Mouse (Mus musculus) limb, embryonic 13.5 days (tissue): ENCODE data around the gene Gp5. TPM values are rescaled to one million over a fixed set of nuclear protein-coding genes. Genes with fewer than 3 reads are reported as not detected.
A peak's percentile ranks its signal among the peaks of the same experiment; 100 is the strongest.

ENCODE experiments used
- ATAC-seq: fragments of 200-750 bp; cut with Nextera tagmentation; 2 replicates; pipeline ENCODE4 v1.8.0; 2017; ENCODE audit warnings: low read depth, moderate number of reproducible peaks, moderate TSS enrichment; ENCODE audit not compliant: low FRiP score
- H3K27ac ChIP-seq: fragments of 300-500 bp; sonication (generic); 2 replicates; pipeline ENCODE4 v1.5.1; 2015; ENCODE audit warnings: inconsistent platforms, mild to moderate bottlenecking, moderate library complexity
- H3K27me3 ChIP-seq: fragments of 300-500 bp; sonication (generic); 2 replicates; pipeline ENCODE4 v1.6.1; 2015; ENCODE audit warnings: mild to moderate bottlenecking, inconsistent platforms
- H3K36me3 ChIP-seq: fragments of 300-500 bp; sonication (generic); 2 replicates; pipeline ENCODE4 v1.6.1; 2015; ENCODE audit warnings: inconsistent platforms, mild to moderate bottlenecking, moderate library complexity
- H3K4me1 ChIP-seq: fragments of 300-500 bp; sonication (generic); 2 replicates; pipeline ENCODE4 v1.6.1; 2015; ENCODE audit warnings: inconsistent platforms
- H3K4me2 ChIP-seq: fragments of 300-500 bp; sonication (generic); replicated peaks from 2 replicates; pipeline ENCODE4 v1.6.1; 2015; ENCODE audit warnings: inconsistent platforms, mild to moderate bottlenecking, moderate library complexity
- H3K4me3 ChIP-seq: fragments of 300-500 bp; sonication (generic); 2 replicates; pipeline ENCODE4 v1.5.1; 2015; ENCODE audit warnings: moderate library complexity, mild to moderate bottlenecking, inconsistent platforms
- H3K9ac ChIP-seq: fragments of 300-500 bp; sonication (generic); 2 replicates; pipeline ENCODE4 v1.6.1; 2015; ENCODE audit warnings: mild to moderate bottlenecking, inconsistent platforms
- H3K9me3 ChIP-seq: fragments of 300-500 bp; sonication (generic); 2 replicates; pipeline ENCODE4 v1.6.1; 2016; ENCODE audit warnings: inconsistent platforms
- WGBS: fragments of 180-500 bp; shearing (Covaris S2); methylation state at CpG from one replicate; pipeline ENCODE4 v1.1.7; 2015; 5-methylcytosine and 5-hydroxymethylcytosine counted together
- polyA plus RNA-seq: library from polyadenylated mRNA; unstranded; fragments of >200 nt; fragmentation: Nextera tagmentation; extraction: Ambion mirVana; gene quantifications from 2 replicates; pipeline ENCODE4 v1.2.1, GENCODE M21; 2015

Gene Gp5
- polyA plus RNA-seq, 1 experiment from 2014 or later = 0.76 TPM

GRCm38 (mm10) chr16:30299711-30300277, 10.8 kb downstream of the Gp5 start:
- WGBS = 62% methylated on average over 10 of the region's 10 CpGs
- no peaks in the 10 kb centered on the region for H3K4me1 ChIP-seq
- no peak overlapping the region for H3K4me2 ChIP-seq
- H3K27me3 ChIP-seq = peaks cover 34% of the 10 kb centered on the region
- no peak for ATAC-seq
- H3K9ac ChIP-seq = no peak overlapping the region
- no peaks in the 10 kb centered on the region for H3K9me3 ChIP-seq
- no peak overlapping the region for H3K27ac ChIP-seq
- H3K4me3 ChIP-seq = no peak overlapping the region
- no peaks in the 10 kb centered on the region for H3K36me3 ChIP-seq

GRCm38 (mm10) chr16:30297450-30297849, 13.1 kb downstream of the Gp5 start:
- H3K9me3 ChIP-seq = no peaks in the 10 kb centered on the region
- ATAC-seq = no peak
- no peak overlapping the region for H3K4me2 ChIP-seq
- H3K36me3 ChIP-seq = no peaks in the 10 kb centered on the region
- 0 out of 2 replicates have a peak, but pooled peaks cover 12% of the 10 kb centered on the region for H3K27me3 ChIP-seq
- 82% methylated on average over 7 of the region's 7 CpGs for WGBS
- no peak overlapping the region for H3K27ac ChIP-seq
- H3K4me3 ChIP-seq = no peak overlapping the region
- no peak overlapping the region for H3K9ac ChIP-seq
- no peaks in the 10 kb centered on the region for H3K4me1 ChIP-seq

- no peaks in the 10 kb centered on the region for H3K36me3 ChIP-seq
- no peak overlapping the region for H3K9ac ChIP-seq
- H3K27ac ChIP-seq = no peak overlapping the region
- H3K4me2 ChIP-seq = no peak overlapping the region
- no peaks in the 10 kb centered on the region for H3K4me1 ChIP-seq
- WGBS = 90% methylated on average over 11 of the region's 11 CpGs
- H3K27me3 ChIP-seq = 0 out of 2 replicates have a peak, but pooled peaks cover 10% of the 10 kb centered on the region
- ATAC-seq = no peak
- H3K4me3 ChIP-seq = no peak overlapping the region
- no peaks in the 10 kb centered on the region for H3K9me3 ChIP-seq
Observed at GRCm38 (mm10) chr16:30296601-30297275, 13.8 kb downstream of the Gp5 start.

GRCm38 (mm10) chr16:30295106-30295505, 15.5 kb downstream of the Gp5 start:
- WGBS = 91% methylated on average over 7 of the region's 7 CpGs
- Histone ChIP-seq H3K9ac (no peak overlapping the region), H3K4me2 (no peak overlapping the region), H3K4me1 (no peaks in the 10 kb centered on the region), H3K27me3 (0 out of 2 replicates have a peak, but pooled peaks cover 7% of the 10 kb centered on the region), H3K9me3 (no peaks in the 10 kb centered on the region), H3K36me3 (no peaks in the 10 kb centered on the region), H3K4me3 (no peak overlapping the region), H3K27ac (no peak overlapping the region)
- no peak for ATAC-seq

DNA sequence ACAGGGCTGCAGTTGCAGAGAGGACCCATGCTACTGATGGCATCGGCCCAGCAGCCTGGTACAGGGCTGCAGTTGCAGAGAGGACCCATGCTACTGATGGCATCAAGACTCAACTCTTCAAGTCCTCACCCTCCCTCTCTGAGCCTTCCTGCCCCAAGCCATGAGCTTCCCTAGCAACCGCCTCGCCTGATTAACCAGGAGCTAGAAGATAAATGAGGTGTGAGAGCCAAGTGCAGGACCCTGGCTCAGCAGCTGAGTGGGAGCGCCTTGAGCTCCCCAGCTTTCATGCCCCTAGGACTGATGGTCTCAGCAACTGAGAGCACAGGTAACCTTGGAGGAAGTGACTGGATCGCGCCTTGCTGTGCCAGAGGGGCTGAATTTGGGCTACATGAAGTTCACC, 20.1 kb downstream of the Gp5 start:
- WGBS = 68% methylated on average over 6 of the region's 6 CpGs
- Histone ChIP-seq H3K4me1 (peaks cover 4% of the 10 kb centered on the region; the same call in 1 of the 2 replicates), H3K9ac (no peak overlapping the region), H3K4me2 (no peak overlapping the region), H3K9me3 (no peaks in the 10 kb centered on the region), H3K36me3 (no peaks in the 10 kb centered on the region), H3K27me3 (0 out of 2 replicates have a peak, but pooled peaks cover 3% of the 10 kb centered on the region), H3K4me3 (no peak overlapping the region), H3K27ac (no peak overlapping the region)
- ATAC-seq = no peak

GRCm38 (mm10) chr16:30285701-30286100, 24.9 kb downstream of the Gp5 start:
- Histone ChIP-seq H3K4me3 (no peak overlapping the region), H3K4me2 (no peak overlapping the region), H3K27me3 (peaks cover 30% of the 10 kb centered on the region), H3K4me1 (peaks cover 35% of the 10 kb centered on the region), H3K9ac (no peak overlapping the region), H3K9me3 (no peaks in the 10 kb centered on the region), H3K36me3 (no peaks in the 10 kb centered on the region), H3K27ac (no peak overlapping the region)
- 45% methylated on average over 4 of the region's 4 CpGs for WGBS
- ATAC-seq = no peak

DNA sequence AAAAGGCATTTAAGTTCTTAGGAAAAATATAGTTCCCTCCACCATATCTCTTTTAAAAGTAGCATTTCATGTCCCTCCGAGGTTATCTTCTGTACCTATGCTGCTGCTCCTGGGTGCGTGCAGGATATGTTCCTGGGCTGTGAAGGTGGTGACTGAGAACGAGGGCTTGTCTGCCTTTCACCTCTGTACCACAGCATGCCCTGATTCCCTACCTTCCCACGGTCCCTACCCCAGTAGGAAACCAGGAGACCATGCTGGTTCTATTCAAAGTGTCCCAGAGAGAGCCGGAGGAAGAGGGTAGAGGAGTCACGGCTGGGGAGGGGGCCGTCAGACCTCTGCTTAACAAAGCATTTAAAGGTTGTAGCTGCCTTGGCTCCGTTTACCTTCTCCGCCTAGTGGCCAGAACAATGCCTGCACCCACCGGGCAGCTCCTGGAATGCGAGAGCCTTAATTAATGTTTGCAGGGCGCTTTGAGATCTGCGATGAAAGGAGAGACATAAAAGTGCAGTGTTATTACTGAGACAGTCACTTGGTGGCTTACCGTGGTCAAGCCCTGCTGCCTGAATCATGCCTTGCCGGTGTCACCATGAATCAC, 26.7 kb downstream of the Gp5 start:
- H3K4me3 ChIP-seq = peak overlapping the region; percentile 11
- H3K4me2 ChIP-seq = peak overlapping the region; percentile 73
- H3K36me3 ChIP-seq = no peaks in the 10 kb centered on the region
- no peak for ATAC-seq
- no peak overlapping the region for H3K27ac ChIP-seq
- H3K9ac ChIP-seq = no peak overlapping the region
- no peaks in the 10 kb centered on the region for H3K9me3 ChIP-seq
- 4% methylated on average over 15 of the region's 15 CpGs for WGBS
- H3K4me1 ChIP-seq = peaks cover 41% of the 10 kb centered on the region
- peaks cover 30% of the 10 kb centered on the region for H3K27me3 ChIP-seq

DNA sequence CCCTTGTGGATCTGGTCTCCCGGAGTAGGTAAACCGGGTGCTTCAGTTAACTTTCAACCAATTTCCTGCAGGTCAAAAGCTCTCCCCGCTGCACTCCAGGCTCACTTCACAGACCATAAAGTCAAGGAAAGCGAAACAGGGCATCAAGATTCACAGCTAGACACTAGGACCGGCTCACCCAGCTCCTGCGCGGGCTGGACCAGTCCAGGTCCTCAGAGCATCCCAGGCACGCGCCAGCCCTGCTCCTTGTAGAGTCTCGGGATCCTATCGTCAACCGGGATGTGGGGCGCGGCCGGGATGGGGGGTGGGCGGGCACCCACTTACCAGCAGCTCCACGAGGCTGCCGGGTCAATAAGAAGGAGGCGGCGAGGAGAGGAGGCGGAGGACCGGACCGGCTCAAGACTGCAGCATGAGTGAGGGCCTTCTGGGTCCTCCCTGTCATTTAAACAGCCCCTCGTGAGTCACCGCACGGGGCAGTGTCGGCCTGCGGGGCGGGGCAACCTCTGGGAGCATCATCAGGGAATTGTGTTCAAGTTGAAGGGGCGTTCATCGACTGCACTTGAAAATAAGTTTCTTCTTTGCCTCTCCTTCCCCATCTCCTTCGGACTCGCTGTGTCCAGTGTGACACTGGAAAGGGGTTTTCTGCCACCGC, 27.6 kb downstream of the Gp5 start, which contains the start of gene Lrrc15:
Lrrc15 (minus strand) TSS at position 413 of the 652 bp plus-strand sequence.
- peaks cover 30% of the 10 kb centered on the region for H3K27me3 ChIP-seq
- no peaks in the 10 kb centered on the region for H3K9me3 ChIP-seq
- H3K4me1 ChIP-seq = peaks cover 47% of the 10 kb centered on the region
- no peak for ATAC-seq
- H3K9ac ChIP-seq = peak within 1 kb of the TSS; percentile 61
- H3K4me2 ChIP-seq = peak within 1 kb of the TSS; percentile 73
- H3K4me3 ChIP-seq = peak within 1 kb of the TSS; percentile 38
- 4% methylated on average over 34 of the region's 34 CpGs for WGBS
- no peaks in the 10 kb centered on the region for H3K36me3 ChIP-seq
- no peak within 1 kb of the TSS for H3K27ac ChIP-seq

DNA sequence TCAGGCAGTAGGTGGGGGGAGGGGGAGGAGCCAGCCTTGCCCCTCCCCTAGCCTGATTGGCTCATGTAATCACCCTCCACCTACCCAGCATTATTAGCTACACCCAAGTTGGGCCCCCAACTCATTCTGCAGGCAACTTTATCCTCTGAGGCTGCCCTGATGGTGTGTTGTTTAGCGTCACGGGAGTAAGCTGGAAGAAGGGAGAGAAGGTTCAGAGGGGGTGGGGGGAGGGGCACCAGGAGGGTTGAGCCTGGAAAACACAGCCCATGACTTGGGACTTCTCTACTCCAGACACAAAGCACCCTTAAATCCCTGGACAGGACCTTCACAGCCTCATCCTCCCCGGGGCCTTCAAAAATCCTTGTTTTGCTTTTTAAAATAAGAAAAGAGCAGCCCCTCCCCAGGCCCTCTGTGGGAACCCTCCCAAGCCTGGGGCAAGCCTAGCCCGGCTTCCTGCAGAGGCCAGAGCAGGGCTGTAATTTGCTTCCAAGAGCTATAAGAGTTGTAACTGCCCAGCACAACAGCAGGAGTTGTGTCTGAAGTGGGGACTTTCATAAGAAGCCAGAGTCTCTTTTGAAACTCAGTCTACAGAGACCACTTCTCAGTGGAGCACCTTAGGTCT, 29.8 kb downstream of the Gp5 start:
- H3K36me3 ChIP-seq = no peaks in the 10 kb centered on the region
- WGBS = 0% methylated on average over 4 of the region's 4 CpGs
- ATAC-seq = 0 out of 2 replicates have a peak, but pooled peaks have one; percentile 10
- H3K4me3 ChIP-seq = no peak overlapping the region
- H3K4me2 ChIP-seq = peak overlapping the region; percentile 34
- H3K9me3 ChIP-seq = no peaks in the 10 kb centered on the region
- peaks cover 56% of the 10 kb centered on the region for H3K4me1 ChIP-seq
- H3K9ac ChIP-seq = 0 out of 2 replicates have a peak overlapping the region, but pooled peaks have one; percentile 8
- H3K27ac ChIP-seq = no peak overlapping the region
- H3K27me3 ChIP-seq = peaks cover 30% of the 10 kb centered on the region

- WGBS = 57% methylated on average over 11 of the region's 11 CpGs
- Histone ChIP-seq H3K4me1 (peaks cover 49% of the 10 kb centered on the region), H3K4me2 (no peak overlapping the region), H3K27me3 (peaks cover 13% of the 10 kb centered on the region), H3K36me3 (no peaks in the 10 kb centered on the region), H3K27ac (no peak overlapping the region), H3K9me3 (no peaks in the 10 kb centered on the region), H3K9ac (no peak overlapping the region), H3K4me3 (no peak overlapping the region)
- ATAC-seq = no peak
Observed at GRCm38 (mm10) chr16:30278406-30278805, 32.2 kb downstream of the Gp5 start.

DNA sequence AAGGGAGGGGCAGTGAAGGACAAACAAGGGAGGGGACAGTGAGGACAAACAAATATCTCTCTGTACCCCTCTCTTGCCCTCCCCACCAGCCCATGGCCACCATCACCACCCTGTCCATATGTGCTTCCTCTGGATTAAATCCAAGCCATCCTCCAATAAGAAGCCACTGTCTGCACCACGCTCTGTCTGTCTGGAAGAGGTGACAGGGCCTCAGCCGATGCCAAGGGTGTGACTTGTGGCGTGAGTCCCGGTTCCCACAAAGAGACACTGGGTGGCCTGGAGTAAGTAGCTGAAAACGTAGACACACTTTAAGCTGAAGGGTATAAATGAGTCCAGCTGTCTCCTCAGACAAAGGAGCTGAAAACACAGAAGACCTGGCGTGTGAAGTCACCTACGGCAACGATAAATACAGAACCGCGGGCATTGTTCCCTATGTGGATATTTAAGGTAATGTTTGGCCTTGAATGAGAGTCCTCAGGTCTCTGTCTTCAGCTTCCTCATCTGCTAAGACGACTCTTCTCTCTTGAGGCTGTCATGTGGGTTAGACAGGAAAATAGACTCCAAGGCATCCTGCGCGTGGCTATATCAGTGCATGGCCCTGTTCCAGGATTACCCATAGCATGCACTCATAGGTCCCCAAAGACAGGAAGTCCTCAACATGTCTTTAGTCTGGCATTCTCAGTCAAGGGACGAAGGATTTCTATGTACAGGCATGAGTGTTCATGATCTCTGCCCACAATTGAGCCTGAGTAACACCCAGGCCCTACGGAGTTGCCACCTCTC, 34.8 kb downstream of the Gp5 start:
- Histone ChIP-seq H3K4me2 (no peak overlapping the region), H3K9me3 (no peaks in the 10 kb centered on the region), H3K27me3 (no peaks in the 10 kb centered on the region), H3K27ac (no peak overlapping the region), H3K9ac (no peak overlapping the region), H3K4me3 (no peak overlapping the region), H3K4me1 (peaks cover 50% of the 10 kb centered on the region), H3K36me3 (no peaks in the 10 kb centered on the region)
- no peak for ATAC-seq
- WGBS = 80% methylated on average over 15 of the region's 15 CpGs
